Mouse (Mus musculus): ENCODE measurements around the gene Slc25a15. TPM values are rescaled to one million over a fixed set of nuclear protein-coding genes. Genes with fewer than 3 reads are reported as not detected.

Gene Slc25a15
- polyA plus RNA-seq (2015; fragmentation: Nextera tagmentation; extraction: Ambion mirVana): 8.2 TPM in 2 replicates

GRCm38 (mm10) chr8:22398142-22398951 lies at the start of gene Slc25a15:
Gene Slc25a15, minus strand, starts transcription at chr8:22398597.
- peak within 1 kb of the TSS; percentile 82 for H3K4me2 ChIP-seq
- no peaks in the 10 kb centered on the region for H3K27me3 ChIP-seq
- peak within 1 kb of the TSS; percentile 83 for H3K9ac ChIP-seq
- H3K27ac ChIP-seq (replicated peaks): peak within 1 kb of the TSS; percentile 90
- peaks cover 4% of the 10 kb centered on the region for H3K4me1 ChIP-seq (replicated peaks)
- ATAC-seq (ENCODE audit: low FRiP score, low read depth): peak; percentile 94
- H3K9me3 ChIP-seq: no peaks in the 10 kb centered on the region
- under 1% methylated on average over 76 of the region's 77 CpGs for WGBS
- H3K36me3 ChIP-seq: no peaks in the 10 kb centered on the region
- H3K4me3 ChIP-seq: peak within 1 kb of the TSS; percentile 92

- H3K27me3 ChIP-seq: no peaks in the 10 kb centered on the region
- 26% methylated on average over 8 of the region's 8 CpGs for WGBS
- H3K4me3 ChIP-seq: peak overlapping the region; percentile 71
- peak overlapping the region; percentile 85; the same call in 1 of the 2 replicates for H3K27ac ChIP-seq (replicated peaks)
- ATAC-seq (ENCODE audit: low FRiP score, low read depth): no peak
- peak overlapping the region; percentile 78 for H3K4me2 ChIP-seq
- peak overlapping the region; percentile 78 for H3K9ac ChIP-seq
- H3K4me1 ChIP-seq (replicated peaks): peaks cover 24% of the 10 kb centered on the region
- H3K36me3 ChIP-seq: peaks cover 10% of the 10 kb centered on the region
- H3K9me3 ChIP-seq: no peaks in the 10 kb centered on the region
Measured at GRCm38 (mm10) chr8:22411971-22412370, 13.6 kb upstream of the Slc25a15 start.

DNA sequence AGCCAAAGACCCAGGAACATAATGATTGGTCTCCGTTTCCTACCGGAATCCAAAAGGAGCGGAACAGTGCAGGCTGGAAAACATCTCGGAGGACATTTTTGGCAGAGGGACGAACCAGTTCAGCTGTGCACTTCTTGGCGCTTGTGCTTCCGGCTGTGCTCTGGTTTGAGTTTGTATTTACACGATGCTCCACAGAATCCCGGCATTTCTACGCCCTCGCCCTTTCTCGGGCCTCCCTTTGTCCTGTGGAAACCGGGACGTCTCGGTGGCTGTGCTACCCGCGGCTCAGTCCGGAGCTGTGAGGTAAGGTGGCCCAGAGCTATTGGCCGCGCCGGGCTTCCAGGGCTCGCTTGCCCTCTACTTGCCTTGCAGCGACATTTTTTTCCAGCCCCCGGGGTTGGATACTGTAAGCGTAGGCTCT lies 12.9 kb upstream of the Slc25a15 start, which contains the start of gene Mrps31:
Gene Mrps31 (plus strand): TSS at position 80 of the 421 bp plus-strand sequence.
- H3K27me3 ChIP-seq: no peaks in the 10 kb centered on the region
- WGBS: under 1% methylated on average over 25 of the region's 25 CpGs

DNA sequence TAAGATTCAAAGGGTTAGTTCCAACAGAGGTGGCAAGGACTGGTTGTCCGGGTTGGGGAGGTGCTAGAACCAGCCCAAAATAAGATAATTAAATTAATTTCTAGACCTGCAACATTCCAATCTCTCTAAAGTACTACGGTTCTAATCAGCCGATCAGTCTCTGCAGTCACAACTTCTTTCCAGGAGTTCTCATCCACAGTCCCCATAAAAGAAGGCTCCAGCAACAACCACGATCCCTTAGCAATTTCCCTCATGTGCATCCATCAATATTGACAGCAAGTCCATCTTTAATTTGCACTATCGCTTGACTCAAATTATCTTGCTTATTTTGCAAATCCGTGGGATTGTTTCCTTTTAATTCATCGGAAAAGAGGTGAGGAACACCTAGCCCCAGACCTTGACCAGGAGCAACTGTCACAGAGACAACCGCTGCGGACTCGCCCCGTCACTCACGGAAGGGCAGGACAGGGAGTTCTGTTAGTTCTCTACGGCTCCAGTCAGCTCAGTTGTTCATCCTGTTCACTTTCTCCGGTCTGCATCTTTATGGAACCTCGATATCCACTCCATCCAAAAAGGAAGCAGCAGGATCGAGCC lies 12.4 kb upstream of the Slc25a15 start:
- no peaks in the 10 kb centered on the region for H3K27me3 ChIP-seq
- WGBS: 17% methylated on average over 16 of the region's 16 CpGs
- H3K9ac ChIP-seq: peak overlapping the region; percentile 64
- peak overlapping the region; percentile 78 for H3K4me2 ChIP-seq
- H3K9me3 ChIP-seq: no peaks in the 10 kb centered on the region
- ATAC-seq (ENCODE audit: low FRiP score, low read depth): peak; percentile 50
- H3K4me1 ChIP-seq (replicated peaks): peaks cover 24% of the 10 kb centered on the region
- peaks cover 3% of the 10 kb centered on the region for H3K36me3 ChIP-seq
- H3K4me3 ChIP-seq: peak overlapping the region; percentile 71
- H3K27ac ChIP-seq (replicated peaks): peak overlapping the region; percentile 85

More for the DNA sequence above, 12.9 kb upstream of the Slc25a15 start, which contains the start of gene Mrps31:
- H3K9ac ChIP-seq: peak within 1 kb of the TSS; percentile 78
- H3K36me3 ChIP-seq: peaks cover 8% of the 10 kb centered on the region
- peak; percentile 97 for ATAC-seq (ENCODE audit: low FRiP score, low read depth)
- peak within 1 kb of the TSS; percentile 78 for H3K4me2 ChIP-seq
- H3K27ac ChIP-seq (replicated peaks): peak within 1 kb of the TSS; percentile 85
- peak within 1 kb of the TSS; percentile 71 for H3K4me3 ChIP-seq
- H3K9me3 ChIP-seq: no peaks in the 10 kb centered on the region
- H3K4me1 ChIP-seq (replicated peaks): peaks cover 24% of the 10 kb centered on the region

DNA sequence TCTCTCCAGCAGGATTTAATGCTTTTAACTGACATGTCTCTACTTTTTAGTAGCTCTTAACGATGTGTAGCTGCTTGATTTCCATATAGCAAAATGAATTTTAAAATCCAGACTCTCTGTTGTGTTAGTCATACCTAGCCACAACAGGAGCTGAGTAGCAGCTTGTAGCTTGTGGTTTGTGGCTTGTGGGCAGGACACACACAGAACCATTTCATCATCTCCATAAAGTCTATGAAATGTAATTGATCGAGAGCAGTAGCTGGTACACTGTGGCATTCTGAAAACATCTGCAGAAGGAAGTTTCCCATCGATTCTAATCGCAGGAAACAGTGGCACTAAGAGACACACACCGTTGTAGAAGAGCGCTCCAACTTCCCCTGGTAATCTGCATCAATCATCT lies 7.3 kb upstream of the Slc25a15 start:
- H3K9me3 ChIP-seq: no peaks in the 10 kb centered on the region
- H3K4me2 ChIP-seq: no peak overlapping the region
- peaks cover 3% of the 10 kb centered on the region; the same call in 1 of the 2 replicates for H3K4me1 ChIP-seq (replicated peaks)
- H3K27ac ChIP-seq (replicated peaks): no peak overlapping the region
- 76% methylated on average over 6 of the region's 6 CpGs for WGBS
- H3K36me3 ChIP-seq: no peaks in the 10 kb centered on the region
- ATAC-seq (ENCODE audit: low FRiP score, low read depth): no peak
- no peak overlapping the region for H3K4me3 ChIP-seq
- no peaks in the 10 kb centered on the region for H3K27me3 ChIP-seq
- H3K9ac ChIP-seq: no peak overlapping the region

- no peak overlapping the region for H3K27ac ChIP-seq (replicated peaks)
Measured at GRCm38 (mm10) chr8:22403235-22403634, 4.8 kb upstream of the Slc25a15 start.

DNA sequence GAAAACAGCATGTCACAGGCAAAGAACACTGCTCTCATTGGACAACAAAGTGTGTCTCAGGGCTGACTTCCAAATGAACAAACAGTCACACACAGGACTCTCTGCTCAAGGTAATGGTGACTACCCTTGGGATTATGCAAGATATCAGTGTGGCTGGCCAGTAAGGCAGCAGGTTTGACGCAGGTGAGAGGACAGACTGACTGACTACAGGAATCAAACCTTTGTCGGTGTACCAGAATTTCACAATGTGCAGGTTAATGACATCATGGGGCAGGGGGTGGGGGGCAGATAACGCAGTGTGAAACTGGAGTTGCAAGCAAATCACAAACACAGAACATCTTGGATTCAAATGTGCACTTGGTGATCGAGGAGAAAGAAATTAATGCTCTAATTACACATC lies 2.2 kb upstream of the Slc25a15 start:
- Histone ChIP-seq H3K4me2 (no peak overlapping the region), H3K27me3 (no peaks in the 10 kb centered on the region), H3K27ac (replicated peaks) (no peak overlapping the region), H3K9me3 (no peaks in the 10 kb centered on the region), H3K4me3 (no peak overlapping the region), H3K36me3 (no peaks in the 10 kb centered on the region), H3K4me1 (replicated peaks) (peaks cover 4% of the 10 kb centered on the region), H3K9ac (no peak overlapping the region)
- ATAC-seq (ENCODE audit: low FRiP score, low read depth): no peak
- 85% methylated on average over 4 of the region's 4 CpGs for WGBS

More at GRCm38 (mm10) chr8:22403235-22403634, 4.8 kb upstream of the Slc25a15 start:
- Histone ChIP-seq H3K36me3 (no peaks in the 10 kb centered on the region), H3K9me3 (no peaks in the 10 kb centered on the region), H3K4me1 (replicated peaks) (no peaks in the 10 kb centered on the region; the same call in 1 of the 2 replicates), H3K4me3 (no peak overlapping the region), H3K4me2 (no peak overlapping the region), H3K9ac (no peak overlapping the region), H3K27me3 (no peaks in the 10 kb centered on the region)
- WGBS: 90% methylated on average over 2 of the region's 2 CpGs
- ATAC-seq (ENCODE audit: low FRiP score, low read depth): no peak

DNA sequence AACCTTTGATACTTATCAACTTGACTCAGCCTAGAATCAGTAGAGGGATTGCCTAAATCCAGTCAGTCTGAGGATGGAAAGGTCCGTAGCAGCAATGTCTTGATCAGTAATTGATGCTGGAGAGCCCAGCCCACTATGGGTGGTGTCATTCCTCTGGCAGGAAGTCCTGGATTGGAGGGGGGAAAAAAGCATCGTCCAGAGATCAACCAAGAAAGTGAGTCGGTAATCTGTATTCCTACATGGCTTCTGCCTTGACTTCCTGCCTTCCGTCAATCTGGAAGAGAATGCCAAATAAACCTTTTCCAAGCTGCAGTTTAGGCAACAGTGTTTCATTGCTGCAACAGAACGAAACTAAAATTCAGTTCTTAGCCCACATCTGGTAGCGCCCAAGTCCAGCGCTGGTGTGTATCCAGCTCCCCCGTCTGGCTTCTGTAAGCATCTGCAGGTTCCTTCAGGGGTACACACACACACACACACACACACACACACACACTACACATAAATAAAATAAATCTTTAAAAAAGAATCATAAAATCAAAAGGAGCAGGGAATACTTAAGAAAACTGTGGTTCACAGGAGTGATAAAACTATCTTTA lies 986 bp upstream of the Slc25a15 start:
- Histone ChIP-seq H3K36me3 (no peaks in the 10 kb centered on the region), H3K9ac (no peak overlapping the region; the same call in 1 of the 2 replicates), H3K9me3 (no peaks in the 10 kb centered on the region), H3K4me3 (peak overlapping the region; percentile 92), H3K27ac (replicated peaks) (peak overlapping the region; percentile 90; the same call in 1 of the 2 replicates), H3K4me1 (replicated peaks) (peaks cover 4% of the 10 kb centered on the region), H3K4me2 (peak overlapping the region; percentile 82), H3K27me3 (no peaks in the 10 kb centered on the region)
- no peak for ATAC-seq (ENCODE audit: low FRiP score, low read depth)
- 90% methylated on average over 8 of the region's 8 CpGs for WGBS

DNA sequence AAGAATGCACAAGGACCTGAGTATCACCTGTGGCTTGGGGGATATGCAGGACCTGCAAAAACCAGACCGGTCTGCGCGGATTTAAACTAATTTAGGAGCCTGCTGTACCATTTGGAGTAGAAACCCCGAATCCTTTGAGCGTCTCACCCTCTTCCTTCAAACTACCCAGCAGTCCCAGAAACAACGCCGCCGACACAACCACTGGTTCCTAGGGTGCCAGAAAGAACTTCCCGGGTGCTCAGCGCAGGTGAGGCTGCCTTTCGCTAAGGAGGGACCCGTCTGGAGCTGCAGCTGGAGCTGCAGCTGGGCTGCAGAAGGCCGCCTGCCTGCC lies 621 bp downstream of the Slc25a15 start:
- Histone ChIP-seq H3K4me3 (peak overlapping the region; percentile 92), H3K36me3 (no peaks in the 10 kb centered on the region), H3K4me2 (peak overlapping the region; percentile 82), H3K9me3 (no peaks in the 10 kb centered on the region), H3K27ac (replicated peaks) (peak overlapping the region; percentile 90), H3K27me3 (no peaks in the 10 kb centered on the region), H3K9ac (peak overlapping the region; percentile 83), H3K4me1 (replicated peaks) (peaks cover 4% of the 10 kb centered on the region)
- 0 out of 2 replicates have a peak, but pooled peaks have one; percentile 9 for ATAC-seq (ENCODE audit: low FRiP score, low read depth)
- under 1% methylated on average over 13 of the region's 13 CpGs for WGBS

- Histone ChIP-seq H3K4me3 (no peak overlapping the region), H3K4me1 (replicated peaks) (peaks cover 4% of the 10 kb centered on the region), H3K27me3 (no peaks in the 10 kb centered on the region), H3K4me2 (no peak overlapping the region), H3K9me3 (no peaks in the 10 kb centered on the region), H3K36me3 (no peaks in the 10 kb centered on the region), H3K27ac (replicated peaks) (no peak overlapping the region), H3K9ac (no peak overlapping the region)
- 93% methylated on average over 8 of the region's 8 CpGs for WGBS
- ATAC-seq (ENCODE audit: low FRiP score, low read depth): no peak
Measured at GRCm38 (mm10) chr8:22395256-22395655, 3.1 kb downstream of the Slc25a15 start.

DNA sequence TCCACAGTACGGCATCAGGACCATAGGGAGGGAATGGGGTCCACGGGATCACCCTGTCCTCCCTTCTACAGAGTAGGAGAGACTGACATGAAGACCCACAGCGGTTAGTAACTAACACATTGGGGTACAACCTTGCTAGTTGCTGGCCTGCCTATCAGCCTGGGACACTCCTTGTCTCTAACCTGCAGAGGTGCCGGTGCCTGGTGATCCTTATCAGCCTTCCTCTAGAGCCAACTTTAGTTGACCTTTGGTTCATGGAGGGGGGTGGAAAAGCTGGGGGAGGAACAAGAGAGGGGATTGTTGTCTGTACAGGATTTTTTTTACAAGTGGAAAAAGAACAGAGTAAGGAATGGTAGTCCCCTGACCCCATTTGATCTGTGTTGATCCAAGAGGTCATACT lies 3.9 kb downstream of the Slc25a15 start:
- Histone ChIP-seq H3K4me2 (no peak overlapping the region), H3K27me3 (no peaks in the 10 kb centered on the region), H3K36me3 (peaks cover 4% of the 10 kb centered on the region; the same call in 1 of the 2 replicates), H3K9me3 (no peaks in the 10 kb centered on the region), H3K27ac (replicated peaks) (no peak overlapping the region), H3K9ac (no peak overlapping the region), H3K4me1 (replicated peaks) (peaks cover 4% of the 10 kb centered on the region), H3K4me3 (no peak overlapping the region)
- ATAC-seq (ENCODE audit: low FRiP score, low read depth): no peak
- 92% methylated on average over 4 of the region's 4 CpGs for WGBS

All from hindbrain, embryonic 15.5 days (tissue).